Mouse (Mus musculus): ENCODE data around the gene Fgf8. TPM values are rescaled to one million over a fixed set of nuclear protein-coding genes. Genes with fewer than 3 reads are reported as not detected.

The Fgf8 gene
- polyA plus RNA-seq, 1 experiment from 2014 or later, result not detected

DNA sequence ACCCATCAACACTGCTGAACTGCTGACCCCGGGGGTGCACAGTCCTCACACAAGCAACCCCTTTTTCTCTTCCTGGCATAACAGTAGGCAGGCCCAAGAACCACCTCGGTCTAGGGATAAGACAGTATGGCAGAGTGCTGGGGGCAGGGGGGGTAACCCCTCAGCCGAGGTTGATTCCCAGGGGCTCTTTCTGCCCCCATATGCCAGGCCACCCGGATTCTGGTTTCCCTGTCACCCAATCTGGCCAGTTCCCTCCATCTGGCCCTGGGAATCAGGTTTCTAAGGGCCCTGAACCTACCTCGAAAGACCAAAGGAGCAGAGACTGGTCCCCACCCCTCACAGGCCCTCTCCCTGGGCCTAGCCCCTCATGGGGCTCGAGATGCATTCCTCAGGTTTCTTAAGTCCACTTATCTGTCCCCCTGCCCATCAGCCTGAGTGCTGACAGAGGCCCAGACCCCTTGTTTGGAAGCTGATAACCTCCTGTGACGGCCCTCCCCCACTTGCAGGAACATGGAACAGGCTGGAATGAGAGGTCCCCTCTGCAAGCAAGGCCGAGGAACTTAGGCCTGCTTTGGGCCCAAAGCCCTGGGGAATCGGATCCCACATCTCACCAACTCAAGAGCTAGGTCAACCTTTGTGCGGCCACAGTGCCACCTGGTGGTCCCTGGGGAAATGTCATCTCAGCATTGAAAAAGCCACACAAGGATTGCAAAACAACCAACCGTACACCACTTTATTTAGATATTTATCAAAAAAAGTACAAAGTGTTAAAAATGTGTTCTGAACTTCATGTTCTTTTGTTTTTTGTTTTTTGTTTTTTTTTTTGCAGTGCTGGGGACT is 4.5 kb upstream of the Fgf8 start:
- H3K4me3 ChIP-seq, result no peak overlapping the region
- 24% methylated on average over 11 of the region's 11 CpGs for WGBS (ENCODE audit: insufficient replicate concordance)
- no peak overlapping the region for H3K9ac ChIP-seq
- no peaks in the 10 kb centered on the region for H3K9me3 ChIP-seq (replicated peaks)
- no peak overlapping the region for H3K4me2 ChIP-seq
- peaks cover 29% of the 10 kb centered on the region for H3K36me3 ChIP-seq
- peaks cover 61% of the 10 kb centered on the region for H3K4me1 ChIP-seq
- 0 out of 2 replicates have a peak, but pooled peaks have one; percentile 21 for ATAC-seq
- H3K27ac ChIP-seq, result 0 out of 2 replicates have a peak overlapping the region, but pooled peaks have one; percentile 2
- peaks cover 49% of the 10 kb centered on the region for H3K27me3 ChIP-seq (replicated peaks)

DNA sequence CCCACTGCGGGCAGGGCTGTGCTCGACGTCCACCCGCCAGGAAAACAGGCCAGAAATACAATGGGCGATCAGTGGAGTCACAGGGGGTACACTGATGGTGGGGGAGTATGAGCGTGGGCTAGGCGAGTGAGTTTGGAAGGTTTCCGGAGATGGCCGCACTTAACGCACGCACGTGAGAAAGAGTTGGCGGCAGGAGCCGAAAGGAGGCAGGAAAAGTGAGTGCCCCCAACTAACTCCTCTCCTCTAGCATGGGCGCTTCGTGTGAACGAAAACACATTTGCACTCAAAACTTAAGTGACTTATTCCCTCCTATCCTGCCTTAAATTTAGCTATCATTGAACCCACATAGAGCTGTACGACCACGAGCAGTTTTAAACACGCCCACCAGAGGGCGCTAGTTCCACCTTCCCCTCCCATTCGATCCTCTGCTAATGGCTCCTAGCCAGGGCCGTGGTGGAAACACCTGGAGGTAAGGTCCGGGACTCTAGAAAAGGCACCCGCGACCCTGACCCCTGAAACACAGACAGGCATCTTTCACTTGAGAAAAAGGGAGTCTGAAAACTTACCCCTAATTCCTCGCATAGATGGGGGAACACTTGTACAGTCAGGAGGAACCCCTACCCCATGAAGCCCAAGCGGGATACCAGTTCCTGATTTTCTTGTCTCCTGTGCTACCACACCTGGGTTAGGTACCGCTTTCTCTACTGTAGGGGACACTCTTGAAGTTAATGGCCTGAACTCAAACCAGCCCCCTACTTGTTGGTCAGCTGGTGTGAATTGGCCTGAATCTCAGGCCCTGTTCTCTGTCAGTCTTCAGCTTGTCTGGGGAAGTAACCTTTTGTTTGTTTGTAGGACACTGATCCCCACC is 3.7 kb upstream of the Fgf8 start:
- H3K4me3 ChIP-seq, result peak overlapping the region; percentile 2; the same call in 1 of the 2 replicates
- peaks cover 58% of the 10 kb centered on the region for H3K27me3 ChIP-seq (replicated peaks)
- peaks cover 69% of the 10 kb centered on the region for H3K4me1 ChIP-seq
- WGBS (ENCODE audit: insufficient replicate concordance), result 9% methylated on average over 29 of the region's 29 CpGs
- H3K9ac ChIP-seq, result no peak overlapping the region
- no peaks in the 10 kb centered on the region for H3K9me3 ChIP-seq (replicated peaks)
- H3K4me2 ChIP-seq, result peak overlapping the region; percentile 29
- ATAC-seq, result no peak
- 0 out of 2 replicates have a peak overlapping the region, but pooled peaks have one; percentile 2 for H3K27ac ChIP-seq
- H3K36me3 ChIP-seq, result peaks cover 20% of the 10 kb centered on the region

DNA sequence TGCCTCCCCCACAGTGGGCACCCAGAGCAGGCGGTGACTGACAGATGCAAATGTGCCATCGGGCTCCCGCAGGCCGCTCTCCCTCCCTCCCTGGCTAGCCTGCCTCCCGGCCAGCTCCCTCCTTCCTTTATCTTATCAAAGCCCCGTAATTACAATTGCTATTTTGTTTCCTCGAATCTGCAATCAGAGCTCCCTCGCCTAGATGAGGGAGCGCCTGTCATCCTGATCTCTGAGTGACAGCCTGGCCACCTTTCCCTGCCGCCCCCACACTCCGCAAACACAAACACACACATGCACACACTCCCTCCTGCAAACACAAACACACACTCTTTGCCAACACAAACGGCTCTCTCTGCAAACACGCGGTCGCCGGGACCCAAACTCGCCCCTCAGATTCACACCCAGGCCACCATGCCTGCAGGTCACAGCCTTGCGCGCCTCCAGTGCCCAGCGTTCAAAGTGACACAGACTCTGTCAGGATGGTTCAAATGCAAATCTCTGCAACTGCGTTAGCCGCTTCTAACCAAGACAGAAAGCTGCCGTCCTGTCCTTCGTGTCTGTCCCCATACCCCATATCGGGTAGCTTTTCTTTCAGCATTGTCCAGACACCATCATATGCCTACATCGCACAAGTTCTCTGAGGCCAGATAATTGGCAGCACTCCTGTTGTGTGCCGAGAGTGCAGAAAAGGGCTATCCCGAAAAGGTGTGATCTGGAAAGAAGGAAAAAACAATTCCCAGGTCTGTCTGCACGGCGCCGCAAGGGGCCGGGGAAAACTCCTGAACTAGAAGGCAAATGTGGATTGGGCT is 2.8 kb upstream of the Fgf8 start:
- 6% methylated on average over 32 of the region's 32 CpGs for WGBS (ENCODE audit: insufficient replicate concordance)
- H3K4me3 ChIP-seq, result peak overlapping the region; percentile 2; the same call in 1 of the 2 replicates
- no peak overlapping the region for H3K27ac ChIP-seq
- peaks cover 66% of the 10 kb centered on the region for H3K27me3 ChIP-seq (replicated peaks)
- peaks cover 68% of the 10 kb centered on the region for H3K4me1 ChIP-seq
- H3K4me2 ChIP-seq, result peak overlapping the region; percentile 29
- no peak for ATAC-seq
- H3K9ac ChIP-seq, result no peak overlapping the region
- peaks cover 13% of the 10 kb centered on the region for H3K36me3 ChIP-seq
- H3K9me3 ChIP-seq (replicated peaks), result no peaks in the 10 kb centered on the region

DNA sequence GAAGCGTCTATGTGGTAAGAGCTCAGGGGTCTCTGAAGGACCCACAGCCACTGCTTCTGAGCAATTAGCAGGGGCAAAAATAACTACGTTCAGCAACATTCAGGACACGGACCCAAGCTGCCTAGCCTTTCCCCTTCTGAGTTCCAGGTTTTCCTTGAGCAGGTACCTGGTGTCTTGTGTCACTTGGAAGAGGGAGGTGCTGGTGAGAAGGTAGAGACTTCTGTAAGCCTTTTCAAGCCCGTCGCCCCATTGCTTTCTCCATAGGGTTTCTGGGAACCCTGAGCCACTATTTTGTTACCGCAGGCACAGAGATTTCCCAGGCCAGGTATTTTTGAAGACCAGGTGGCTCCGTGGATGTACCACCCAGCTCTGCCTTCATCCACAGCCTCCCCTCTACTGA is 904 bp upstream of the Fgf8 start:
- H3K4me2 ChIP-seq, result no peak overlapping the region
- no peak overlapping the region for H3K4me3 ChIP-seq
- ATAC-seq, result no peak
- peaks cover 53% of the 10 kb centered on the region for H3K4me1 ChIP-seq
- H3K9me3 ChIP-seq (replicated peaks), result no peaks in the 10 kb centered on the region
- 17% methylated on average over 7 of the region's 7 CpGs for WGBS (ENCODE audit: insufficient replicate concordance)
- H3K9ac ChIP-seq, result no peak overlapping the region
- no peak overlapping the region for H3K27ac ChIP-seq
- peaks cover 86% of the 10 kb centered on the region for H3K27me3 ChIP-seq (replicated peaks)
- H3K36me3 ChIP-seq, result peaks cover 6% of the 10 kb centered on the region

DNA sequence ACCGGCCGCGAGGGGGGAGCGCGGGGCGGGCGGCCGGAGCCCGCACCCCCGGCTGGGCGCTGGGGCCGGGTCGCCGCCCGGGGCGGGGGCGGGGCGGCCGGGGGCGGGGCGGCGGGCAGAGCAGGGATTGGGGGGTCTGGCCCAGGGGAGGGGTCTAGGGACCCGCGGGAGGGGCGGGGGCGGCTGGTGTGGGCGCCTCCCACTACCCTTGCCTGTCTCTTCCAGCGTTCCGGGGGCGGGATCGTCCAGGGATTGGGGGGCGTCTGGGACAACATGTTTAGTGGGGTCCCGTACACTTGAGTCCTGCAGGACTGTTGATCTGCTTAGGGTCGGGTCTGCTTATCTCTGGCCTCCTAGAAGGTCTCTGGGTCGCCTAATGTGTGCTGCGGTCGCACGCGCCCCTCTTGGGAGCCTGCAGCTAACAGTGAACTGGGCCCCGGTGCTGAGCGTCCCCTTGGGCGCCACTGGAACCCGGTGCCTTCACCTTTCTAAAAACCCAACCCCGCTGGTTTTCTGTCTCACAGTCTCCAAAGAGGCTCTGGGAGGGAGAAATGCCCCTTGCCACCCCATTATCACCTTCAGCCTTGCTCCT is 365 bp upstream of the Fgf8 start:
- Histone ChIP-seq H3K9me3 (replicated peaks) (no peaks in the 10 kb centered on the region), H3K4me2 (peak overlapping the region; percentile 68), H3K4me1 (peaks cover 48% of the 10 kb centered on the region), H3K9ac (no peak overlapping the region), H3K27me3 (replicated peaks) (peaks cover 91% of the 10 kb centered on the region), H3K27ac (no peak overlapping the region), H3K4me3 (peak overlapping the region; percentile 46), H3K36me3 (peaks cover 6% of the 10 kb centered on the region)
- no peak for ATAC-seq
- WGBS (ENCODE audit: insufficient replicate concordance), result under 1% methylated on average over 17 of the region's 44 CpGs

DNA sequence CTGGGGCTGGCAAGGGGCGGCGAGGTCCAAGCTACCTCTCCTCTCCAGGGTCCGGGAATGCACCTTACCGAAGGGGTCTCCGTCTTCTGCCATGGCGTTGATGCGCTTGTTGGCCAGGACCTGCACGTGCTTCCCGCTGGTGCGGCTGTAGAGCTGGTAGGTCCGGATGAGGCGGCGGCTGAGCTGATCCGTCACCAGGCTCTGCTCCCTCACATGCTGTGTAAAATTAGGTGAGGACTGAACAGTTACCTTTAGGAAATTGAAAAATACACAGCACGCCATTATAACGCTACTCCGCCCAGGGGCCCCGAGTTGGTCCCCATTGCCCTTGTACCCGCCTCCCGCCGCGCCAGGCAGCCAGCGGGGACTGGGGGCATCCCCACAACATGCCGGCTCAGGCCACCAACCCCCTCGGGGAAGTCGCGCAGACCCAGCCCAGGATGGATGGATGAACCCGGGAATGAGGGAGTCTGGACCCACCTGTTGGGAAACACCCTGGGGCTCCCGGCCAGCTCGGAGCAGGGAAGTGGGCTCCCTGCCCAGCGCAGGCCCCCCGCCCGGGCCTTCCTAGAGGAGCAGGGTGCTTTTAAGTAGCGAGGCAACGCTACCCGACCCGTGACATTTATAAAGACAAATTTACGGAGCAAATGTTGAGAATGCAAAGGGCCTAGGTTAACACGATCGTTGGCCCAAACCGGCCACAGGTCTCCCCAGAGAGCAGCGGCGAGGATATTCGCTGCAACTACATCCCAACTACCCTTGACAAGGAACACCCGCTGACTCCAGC is 1.1 kb downstream of the Fgf8 start:
- 4% methylated on average over 45 of the region's 45 CpGs for WGBS (ENCODE audit: insufficient replicate concordance)
- H3K36me3 ChIP-seq, result no peaks in the 10 kb centered on the region

DNA sequence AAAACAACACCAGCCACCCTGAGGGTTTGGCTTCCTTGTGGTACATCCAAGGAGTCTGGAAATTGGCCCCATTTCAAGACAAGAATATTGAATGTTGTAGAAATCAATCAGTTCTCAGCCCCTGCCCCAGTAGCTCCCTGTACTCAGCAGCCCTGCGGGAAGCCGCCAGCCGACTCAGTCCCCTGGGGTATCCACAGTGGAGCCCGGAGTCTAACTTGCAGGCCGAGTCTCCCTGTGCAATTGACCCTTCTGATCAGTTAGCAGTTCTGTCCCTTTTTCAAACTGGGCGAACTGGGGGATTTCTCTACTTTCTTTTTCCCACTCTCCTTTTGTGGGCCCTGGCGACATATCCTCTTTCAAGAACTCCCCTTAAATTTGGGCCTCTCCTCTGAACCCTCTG is 1.9 kb downstream of the Fgf8 start:
- Histone ChIP-seq H3K27ac (no peak overlapping the region), H3K9me3 (replicated peaks) (no peaks in the 10 kb centered on the region), H3K9ac (no peak overlapping the region), H3K4me2 (no peak overlapping the region), H3K4me3 (no peak overlapping the region), H3K36me3 (no peaks in the 10 kb centered on the region), H3K4me1 (peaks cover 40% of the 10 kb centered on the region), H3K27me3 (replicated peaks) (peaks cover 100% of the 10 kb centered on the region)
- no peak for ATAC-seq
- WGBS (ENCODE audit: insufficient replicate concordance), result 7% methylated on average over 7 of the region's 7 CpGs

More for the DNA sequence above, 1.1 kb downstream of the Fgf8 start:
- no peak overlapping the region for H3K9ac ChIP-seq
- H3K4me1 ChIP-seq, result peaks cover 47% of the 10 kb centered on the region
- no peak overlapping the region for H3K27ac ChIP-seq
- H3K4me3 ChIP-seq, result no peak overlapping the region
- 0 out of 2 replicates have a peak overlapping the region, but pooled peaks have one; percentile 68 for H3K4me2 ChIP-seq
- H3K27me3 ChIP-seq (replicated peaks), result peaks cover 100% of the 10 kb centered on the region
- no peaks in the 10 kb centered on the region for H3K9me3 ChIP-seq (replicated peaks)
- no peak for ATAC-seq

DNA sequence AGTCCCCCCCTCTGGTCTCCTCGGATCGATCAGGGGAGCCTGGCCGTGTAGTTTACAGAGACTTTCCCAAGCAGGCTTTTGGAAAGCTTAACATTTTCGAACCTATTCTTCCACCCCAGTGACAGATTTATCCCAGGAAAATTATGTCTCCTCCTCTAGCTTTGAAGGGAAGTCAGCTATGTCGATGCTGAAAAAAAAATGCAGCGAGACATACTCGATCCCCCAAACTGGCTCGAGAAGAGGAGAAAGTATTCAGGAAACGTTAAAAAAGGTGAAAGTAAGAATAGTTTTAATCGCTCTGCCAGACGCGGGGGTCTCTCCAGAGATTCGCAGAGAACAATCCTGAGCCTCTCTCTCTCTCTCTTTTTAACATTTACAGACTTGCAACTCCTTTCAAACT is 2.5 kb downstream of the Fgf8 start:
- no peak overlapping the region for H3K27ac ChIP-seq
- peaks cover 34% of the 10 kb centered on the region for H3K4me1 ChIP-seq
- no peaks in the 10 kb centered on the region for H3K36me3 ChIP-seq
- H3K9me3 ChIP-seq (replicated peaks), result no peaks in the 10 kb centered on the region
- H3K9ac ChIP-seq, result no peak overlapping the region
- ATAC-seq, result no peak
- H3K4me2 ChIP-seq, result no peak overlapping the region
- 9% methylated on average over 13 of the region's 13 CpGs for WGBS (ENCODE audit: insufficient replicate concordance)
- H3K27me3 ChIP-seq (replicated peaks), result peaks cover 100% of the 10 kb centered on the region
- no peak overlapping the region for H3K4me3 ChIP-seq

DNA sequence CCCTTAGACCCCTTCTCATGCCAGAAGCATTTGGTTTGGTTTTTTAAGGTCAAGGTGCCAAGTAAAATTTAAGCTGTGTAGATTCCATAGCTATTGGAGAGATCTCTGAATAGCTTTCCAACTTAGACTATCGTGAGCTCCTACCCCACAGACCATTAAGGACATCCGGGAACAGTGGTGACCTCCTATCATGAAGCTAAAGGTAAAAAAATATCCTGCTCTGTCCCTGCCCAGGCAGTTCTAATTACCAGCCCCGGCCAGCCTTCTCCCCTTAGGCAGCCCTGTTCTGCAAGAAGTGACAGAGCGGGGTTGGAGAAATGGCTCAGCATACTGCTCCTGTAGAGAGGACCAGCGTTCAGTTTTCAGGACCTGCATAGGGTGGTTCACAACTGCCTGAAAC is 4.2 kb downstream of the Fgf8 start:
- ATAC-seq, result no peak

DNA sequence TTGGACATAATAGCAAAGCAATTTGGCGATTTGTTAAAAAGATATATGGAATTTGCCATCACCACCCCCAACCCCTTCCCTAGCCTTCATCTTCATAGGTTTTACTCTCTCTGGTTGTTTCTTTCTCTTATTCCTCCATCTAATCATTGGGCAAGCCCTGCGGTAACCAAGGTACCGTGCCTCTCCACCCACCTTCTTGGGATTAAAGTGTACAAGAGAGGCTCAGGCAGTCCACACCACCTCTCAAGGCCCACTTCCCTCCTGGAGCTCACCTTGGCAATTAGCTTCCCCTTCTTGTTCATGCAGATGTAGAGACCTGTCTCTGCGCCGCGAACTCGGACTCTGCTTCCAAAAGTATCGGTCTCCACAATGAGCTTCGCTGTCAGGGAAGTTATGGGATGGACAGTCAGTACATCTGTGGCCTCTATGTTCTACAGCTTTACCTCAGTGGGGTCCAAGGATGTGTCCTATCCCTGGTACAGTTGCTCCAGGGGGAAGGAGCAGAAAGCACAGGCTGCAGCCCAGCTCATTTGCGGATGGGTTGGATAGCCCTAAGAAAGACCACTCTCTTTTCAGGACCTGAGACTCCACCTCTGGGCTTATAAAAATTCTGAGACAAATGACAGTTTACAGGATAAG is 4.8 kb downstream of the Fgf8 start:
- Histone ChIP-seq H3K9me3 (replicated peaks) (no peaks in the 10 kb centered on the region), H3K4me1 (peaks cover 26% of the 10 kb centered on the region), H3K4me3 (no peak overlapping the region), H3K4me2 (no peak overlapping the region), H3K36me3 (no peaks in the 10 kb centered on the region), H3K27ac (no peak overlapping the region), H3K9ac (no peak overlapping the region), H3K27me3 (replicated peaks) (peaks cover 100% of the 10 kb centered on the region)
- ATAC-seq, result no peak
- 73% methylated on average over 10 of the region's 10 CpGs for WGBS (ENCODE audit: insufficient replicate concordance)

More for the DNA sequence above, 4.2 kb downstream of the Fgf8 start:
- Histone ChIP-seq H3K4me3 (no peak overlapping the region), H3K4me1 (peaks cover 29% of the 10 kb centered on the region), H3K27me3 (replicated peaks) (peaks cover 100% of the 10 kb centered on the region), H3K36me3 (no peaks in the 10 kb centered on the region), H3K27ac (no peak overlapping the region), H3K9me3 (replicated peaks) (no peaks in the 10 kb centered on the region), H3K4me2 (no peak overlapping the region), H3K9ac (no peak overlapping the region)
- 59% methylated on average over 5 of the region's 5 CpGs for WGBS (ENCODE audit: insufficient replicate concordance)

Measured in liver, embryonic 12.5 days (tissue).